Mouse (Mus musculus) G1E (cell line): ENCODE results near the gene Hist2h2aa2. TPM values are rescaled to one million over a fixed set of nuclear protein-coding genes. Genes with fewer than 3 reads are reported as not detected.
"Not testable (repeated sequence)": the region's sequence is repeated elsewhere in the genome, so short reads cannot be mapped to it uniquely, and the experiment has no call there.

Experiments used
- ATAC-seq: 2 replicates; pipeline ENCODE4 v1.8.0; 2016; ENCODE audit warnings: mild to moderate bottlenecking; ENCODE audit not compliant: insufficient number of reproducible peaks, poor library complexity, low FRiP score, severe bottlenecking; ENCODE audit errors: extremely low read depth
- DNase-seq: peaks from one replicate; pipeline ENCODE4 v3.0.0; 2012; ENCODE audit warnings: low spot score
- H3K27me3 ChIP-seq: 2 replicates; pipeline ENCODE4 v1.6.1; 2012; ENCODE audit warnings: mild to moderate bottlenecking, low read length, inconsistent platforms; ENCODE audit not compliant: insufficient read depth
- H3K36me3 ChIP-seq: replicated peaks from 2 replicates; pipeline ENCODE3; 2012; ENCODE audit warnings: mild to moderate bottlenecking, inconsistent platforms
- H3K4me1 ChIP-seq: 2 replicates; pipeline ENCODE4 v1.6.1; 2012; ENCODE audit warnings: low read depth, low read length, inconsistent platforms, mixed read lengths; ENCODE audit not compliant: insufficient read depth
- H3K4me3 ChIP-seq: 2 replicates; pipeline ENCODE4 v1.5.1; 2012; ENCODE audit warnings: low read depth, mild to moderate bottlenecking, inconsistent platforms, low read length, moderate library complexity, mixed read lengths
- H3K9me3 ChIP-seq: replicated peaks from 2 replicates; pipeline ENCODE4 v1.6.1; 2012; ENCODE audit warnings: inconsistent platforms
- CTCF ChIP-seq: IDR thresholded peaks from 2 replicates; pipeline ENCODE4 v1.5.1; 2012; ENCODE audit warnings: low read depth, low read length, inconsistent platforms, mixed read lengths
- GATA1 ChIP-seq: IDR thresholded peaks from 2 replicates; pipeline ENCODE4 v1.6.1; 2012; ENCODE audit warnings: borderline replicate concordance, low read length, inconsistent platforms, mixed read lengths
- GATA2 ChIP-seq: IDR thresholded peaks from 2 replicates; pipeline ENCODE4 v1.6.1; 2012; ENCODE audit warnings: low read depth, low read length, inconsistent platforms, borderline replicate concordance
- POLR2AphosphoS5 ChIP-seq: IDR thresholded peaks from 2 replicates; pipeline ENCODE4 v1.6.1; 2012; ENCODE audit warnings: low read depth, low read length, inconsistent platforms; ENCODE audit not compliant: insufficient replicate concordance
- TAL1 ChIP-seq: conservative IDR thresholded peaks from 2 replicates; pipeline ENCODE4 v1.6.1; 2012; ENCODE audit warnings: low read depth, low read length, inconsistent platforms, mixed read lengths
- polyA plus RNA-seq: library from polyadenylated mRNA; stranded (reverse); fragments of >175 nt; gene quantifications from 2 replicates; pipeline ENCODE4 v1.2.3, GENCODE M21; 2012
- total RNA-seq, 2 experiments: library from RNA; stranded (forward) in 1 of 2; stranded (reverse) in 1 of 2; fragments of 200-1000 nt in 1 of 2; fragments of >200 nt in 1 of 2; fragmentation: Nextera tagmentation in 1 of 2; gene quantifications; 2 replicates each; pipeline ENCODE4 v1.2.3; 2014 to 2017

The Hist2h2aa2 gene
- total and polyA plus RNA-seq, 3 experiments = 39.6 to 2,156 (median 1,341) TPM

- peaks cover 16% of the 10 kb centered on the region for H3K9me3 ChIP-seq
Measured at GRCm38 (mm10) chr3:96219661-96220130, 20.4 kb downstream of the Hist2h2aa2 start, which contains the start of the genes Bola1 and Hist2h2ab. Gene Bola1, minus strand, starts transcription at chr3:96219709. Gene Hist2h2ab, plus strand, starts transcription at chr3:96219865.

GRCm38 (mm10) chr3:96219191-96219641 is 20.9 kb downstream of the Hist2h2aa2 start:
- TF ChIP-seq GATA2 = no peak
- TF ChIP-seq TAL1 = no peak
- peaks cover 13% of the 10 kb centered on the region for H3K4me1 ChIP-seq
- H3K9me3 ChIP-seq = peaks cover 16% of the 10 kb centered on the region
- peak overlapping the region; percentile 76 for H3K4me3 ChIP-seq
- DNase-seq (peak; percentile 34), ATAC-seq (no peak)
- H3K27me3 ChIP-seq = peaks cover 6% of the 10 kb centered on the region
- peaks cover 3% of the 10 kb centered on the region for H3K36me3 ChIP-seq

More at GRCm38 (mm10) chr3:96219661-96220130, 20.4 kb downstream of the Hist2h2aa2 start, which contains the start of the genes Bola1 and Hist2h2ab:
- ATAC-seq = peak; percentile 83
- Histone ChIP-seq H3K4me1 (peaks cover 13% of the 10 kb centered on the region), H3K27me3 (peaks cover 5% of the 10 kb centered on the region; the same call in 1 of the 2 replicates), H3K4me3 (peak within 1 kb of the TSS; percentile 76), H3K36me3 (peaks cover 3% of the 10 kb centered on the region)
- no peak for TF ChIP-seq TAL1
- TF ChIP-seq POLR2AphosphoS5 = peak; percentile 90
- DNase-seq = peak; percentile 83

GRCm38 (mm10) chr3:96209242-96209641 is 30.8 kb downstream of the Hist2h2aa2 start:
- Histone ChIP-seq H3K4me1 (peaks cover 4% of the 10 kb centered on the region; the same call in 1 of the 2 replicates), H3K27me3 (peaks cover 29% of the 10 kb centered on the region), H3K4me3 (no peak overlapping the region), H3K9me3 (peaks cover 6% of the 10 kb centered on the region), H3K36me3 (no peaks in the 10 kb centered on the region)
- TF ChIP-seq POLR2AphosphoS5 (no peak), TAL1 (no peak), GATA2 (no peak), CTCF (no peak), GATA1 (no peak)
- DNase-seq (no peak), ATAC-seq (no peak)

GRCm38 (mm10) chr3:96207819-96208218 is 32.3 kb downstream of the Hist2h2aa2 start:
- no peak overlapping the region for H3K4me3 ChIP-seq
- TF ChIP-seq GATA1 = no peak
- no peak for TF ChIP-seq CTCF
- no peak for TF ChIP-seq GATA2
- TF ChIP-seq POLR2AphosphoS5 = no peak
- no peak for TF ChIP-seq TAL1
- H3K36me3 ChIP-seq = no peaks in the 10 kb centered on the region
- H3K4me1 ChIP-seq = peaks cover 4% of the 10 kb centered on the region; the same call in 1 of the 2 replicates
- DNase-seq (no peak), ATAC-seq (no peak)
- H3K27me3 ChIP-seq = peaks cover 24% of the 10 kb centered on the region
- H3K9me3 ChIP-seq = peaks cover 6% of the 10 kb centered on the region

- peaks cover 37% of the 10 kb centered on the region for H3K4me1 ChIP-seq
- H3K36me3 ChIP-seq = peaks cover 12% of the 10 kb centered on the region
- peaks cover 5% of the 10 kb centered on the region for H3K9me3 ChIP-seq
- no peak overlapping the region for H3K4me3 ChIP-seq
- ATAC-seq (no peak), DNase-seq (no peak)
- no peak for TF ChIP-seq POLR2AphosphoS5
- no peak for TF ChIP-seq CTCF
- TF ChIP-seq GATA1 = no peak
- no peak for TF ChIP-seq TAL1
- TF ChIP-seq GATA2 = no peak
- no peaks in the 10 kb centered on the region for H3K27me3 ChIP-seq
Measured at GRCm38 (mm10) chr3:96199731-96200130, 40.3 kb downstream of the Hist2h2aa2 start.

- not testable (repeated sequence) for DNase-seq, H3K27me3 ChIP-seq, H3K9me3 ChIP-seq, ATAC-seq, H3K4me3 ChIP-seq
- peaks cover 13% of the 10 kb centered on the region for H3K36me3 ChIP-seq
- H3K4me1 ChIP-seq = peaks cover 40% of the 10 kb centered on the region
Measured at GRCm38 (mm10) chr3:96198601-96199251, 41.4 kb downstream of the Hist2h2aa2 start.

GRCm38 (mm10) chr3:96198181-96198580 is 41.9 kb downstream of the Hist2h2aa2 start:
- H3K4me3 ChIP-seq = peak overlapping the region; percentile 83; the same call in 1 of the 2 replicates
- TF ChIP-seq TAL1 (no peak), CTCF (no peak), GATA2 (no peak), GATA1 (no peak), POLR2AphosphoS5 (no peak)
- H3K36me3 ChIP-seq = peaks cover 13% of the 10 kb centered on the region
- DNase-seq (peak; percentile 48), ATAC-seq (no peak)
- peaks cover 5% of the 10 kb centered on the region for H3K9me3 ChIP-seq
- H3K27me3 ChIP-seq = peaks cover 10% of the 10 kb centered on the region
- peaks cover 42% of the 10 kb centered on the region for H3K4me1 ChIP-seq
